Mouse (Mus musculus): ENCODE data around the gene Nfib. TPM values are rescaled to one million over a fixed set of nuclear protein-coding genes. Genes with fewer than 3 reads are reported as not detected.

Gene Nfib
- polyA plus RNA-seq, 1 experiment from 2014 or later: 52.1 TPM

- H3K27ac ChIP-seq (ENCODE audit: low read length): no peak overlapping the region
- H3K27me3 ChIP-seq (replicated peaks; ENCODE audit: insufficient read depth, low read length): no peaks in the 10 kb centered on the region
- H3K4me1 ChIP-seq (ENCODE audit: insufficient read depth, low read depth, low read length): peaks cover 18% of the 10 kb centered on the region; the same call in 1 of the 2 replicates
- no peaks in the 10 kb centered on the region for H3K36me3 ChIP-seq (ENCODE audit: insufficient read depth, low read length)
- no peak for DNase-seq (ENCODE audit: low spot score)
- TF ChIP-seq EP300 (IDR thresholded peaks at IDR 0.05) (no peak), CTCF (IDR thresholded peaks at IDR 0.05) (no peak)
- H3K9me3 ChIP-seq (ENCODE audit: low read length): no peaks in the 10 kb centered on the region
- no peak overlapping the region for H3K4me2 ChIP-seq (replicated peaks; ENCODE audit: low read depth, low read length)
- H3K9ac ChIP-seq (replicated peaks; ENCODE audit: low read depth): no peak overlapping the region
- no peak overlapping the region for H3K4me3 ChIP-seq (ENCODE audit: low read depth, low read length)
- ATAC-seq: no peak
- 66% methylated on average over 6 of the region's 6 CpGs for WGBS
Measured at GRCm38 (mm10) chr4:82495605-82496004, 209.9 kb downstream of the Nfib start.

- ATAC-seq (no peak), DNase-seq (ENCODE audit: low spot score) (no peak)
- WGBS: 84% methylated on average over 10 of the region's 10 CpGs
- H3K4me1 ChIP-seq (ENCODE audit: insufficient read depth, low read depth, low read length): peaks cover 17% of the 10 kb centered on the region; the same call in 1 of the 2 replicates
- no peaks in the 10 kb centered on the region for H3K36me3 ChIP-seq (ENCODE audit: insufficient read depth, low read length)
- H3K4me2 ChIP-seq (replicated peaks; ENCODE audit: low read depth, low read length): no peak overlapping the region
- no peak overlapping the region for H3K9ac ChIP-seq (replicated peaks; ENCODE audit: low read depth)
- no peaks in the 10 kb centered on the region for H3K9me3 ChIP-seq (ENCODE audit: low read length)
- no peaks in the 10 kb centered on the region for H3K27me3 ChIP-seq (replicated peaks; ENCODE audit: insufficient read depth, low read length)
- no peak overlapping the region for H3K4me3 ChIP-seq (ENCODE audit: low read depth, low read length)
- no peak for TF ChIP-seq CTCF (IDR thresholded peaks at IDR 0.05)
- no peak for TF ChIP-seq EP300 (IDR thresholded peaks at IDR 0.05)
- no peak overlapping the region for H3K27ac ChIP-seq (ENCODE audit: low read length)
Measured at GRCm38 (mm10) chr4:82494829-82495228, 210.7 kb downstream of the Nfib start.

GRCm38 (mm10) chr4:82494424-82494823 is 211.1 kb downstream of the Nfib start:
- Histone ChIP-seq H3K27me3 (replicated peaks; ENCODE audit: insufficient read depth, low read length) (no peaks in the 10 kb centered on the region), H3K4me2 (replicated peaks; ENCODE audit: low read depth, low read length) (no peak overlapping the region), H3K27ac (ENCODE audit: low read length) (no peak overlapping the region), H3K9me3 (ENCODE audit: low read length) (no peaks in the 10 kb centered on the region), H3K36me3 (ENCODE audit: insufficient read depth, low read length) (no peaks in the 10 kb centered on the region), H3K9ac (replicated peaks; ENCODE audit: low read depth) (no peak overlapping the region), H3K4me3 (ENCODE audit: low read depth, low read length) (no peak overlapping the region), H3K4me1 (ENCODE audit: insufficient read depth, low read depth, low read length) (peaks cover 18% of the 10 kb centered on the region; the same call in 1 of the 2 replicates)
- ATAC-seq (no peak), DNase-seq (ENCODE audit: low spot score) (no peak)
- no peak for TF ChIP-seq CTCF (IDR thresholded peaks at IDR 0.05)
- TF ChIP-seq EP300 (IDR thresholded peaks at IDR 0.05): no peak
- WGBS: 67% methylated on average over 3 of the region's 3 CpGs

GRCm38 (mm10) chr4:82493865-82494264 is 211.7 kb downstream of the Nfib start:
- Histone ChIP-seq H3K27ac (ENCODE audit: low read length) (no peak overlapping the region), H3K36me3 (ENCODE audit: insufficient read depth, low read length) (no peaks in the 10 kb centered on the region), H3K4me1 (ENCODE audit: insufficient read depth, low read depth, low read length) (peaks cover 15% of the 10 kb centered on the region; the same call in 1 of the 2 replicates), H3K27me3 (replicated peaks; ENCODE audit: insufficient read depth, low read length) (no peaks in the 10 kb centered on the region), H3K9ac (replicated peaks; ENCODE audit: low read depth) (no peak overlapping the region), H3K4me3 (ENCODE audit: low read depth, low read length) (no peak overlapping the region), H3K9me3 (ENCODE audit: low read length) (no peaks in the 10 kb centered on the region), H3K4me2 (replicated peaks; ENCODE audit: low read depth, low read length) (no peak overlapping the region)
- WGBS: 55% methylated on average over 1 of the region's 1 CpGs
- TF ChIP-seq EP300 (IDR thresholded peaks at IDR 0.05) (no peak), CTCF (IDR thresholded peaks at IDR 0.05) (no peak)
- ATAC-seq (no peak), DNase-seq (ENCODE audit: low spot score) (no peak)

DNA sequence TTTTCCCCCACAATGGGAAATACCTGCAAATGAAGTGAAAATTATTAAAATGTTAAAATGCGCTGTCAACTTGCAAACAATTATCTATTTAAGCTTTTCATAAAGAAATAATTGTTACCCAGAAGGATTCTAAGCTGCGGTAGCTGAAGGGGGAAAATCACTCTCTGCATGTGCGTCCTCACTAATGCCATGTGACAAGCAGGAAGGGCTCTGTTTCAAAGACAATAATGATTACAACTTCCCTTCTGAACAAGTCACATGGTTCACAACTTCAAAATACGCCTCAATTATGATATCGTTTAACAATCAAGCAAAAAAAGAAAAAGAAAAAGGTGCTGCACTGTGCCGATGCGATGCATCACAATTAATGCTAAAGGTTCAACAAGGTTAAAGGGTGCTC is 212.2 kb downstream of the Nfib start:
- Histone ChIP-seq H3K4me3 (ENCODE audit: low read depth, low read length) (no peak overlapping the region), H3K27me3 (replicated peaks; ENCODE audit: insufficient read depth, low read length) (no peaks in the 10 kb centered on the region), H3K9ac (replicated peaks; ENCODE audit: low read depth) (no peak overlapping the region), H3K4me2 (replicated peaks; ENCODE audit: low read depth, low read length) (no peak overlapping the region), H3K4me1 (ENCODE audit: insufficient read depth, low read depth, low read length) (peaks cover 15% of the 10 kb centered on the region; the same call in 1 of the 2 replicates), H3K36me3 (ENCODE audit: insufficient read depth, low read length) (no peaks in the 10 kb centered on the region), H3K9me3 (ENCODE audit: low read length) (no peaks in the 10 kb centered on the region), H3K27ac (ENCODE audit: low read length) (no peak overlapping the region)
- whole genome bisulfite sequencing: 54% methylated on average over 7 of the region's 7 CpGs
- ATAC-seq (no peak), DNase-seq (ENCODE audit: low spot score) (no peak)
- no peak for TF ChIP-seq EP300 (IDR thresholded peaks at IDR 0.05)
- TF ChIP-seq CTCF (IDR thresholded peaks at IDR 0.05): no peak

GRCm38 (mm10) chr4:82492737-82493136 is 212.8 kb downstream of the Nfib start:
- ATAC-seq (no peak), DNase-seq (ENCODE audit: low spot score) (no peak)
- Histone ChIP-seq H3K9ac (replicated peaks; ENCODE audit: low read depth) (no peak overlapping the region), H3K4me1 (ENCODE audit: insufficient read depth, low read depth, low read length) (peaks cover 15% of the 10 kb centered on the region; the same call in 1 of the 2 replicates), H3K4me2 (replicated peaks; ENCODE audit: low read depth, low read length) (no peak overlapping the region), H3K27me3 (replicated peaks; ENCODE audit: insufficient read depth, low read length) (no peaks in the 10 kb centered on the region), H3K36me3 (ENCODE audit: insufficient read depth, low read length) (no peaks in the 10 kb centered on the region), H3K9me3 (ENCODE audit: low read length) (no peaks in the 10 kb centered on the region), H3K27ac (ENCODE audit: low read length) (no peak overlapping the region), H3K4me3 (ENCODE audit: low read depth, low read length) (no peak overlapping the region)
- 51% methylated on average over 2 of the region's 2 CpGs for WGBS
- TF ChIP-seq EP300 (IDR thresholded peaks at IDR 0.05) (no peak), CTCF (IDR thresholded peaks at IDR 0.05) (no peak)

DNA sequence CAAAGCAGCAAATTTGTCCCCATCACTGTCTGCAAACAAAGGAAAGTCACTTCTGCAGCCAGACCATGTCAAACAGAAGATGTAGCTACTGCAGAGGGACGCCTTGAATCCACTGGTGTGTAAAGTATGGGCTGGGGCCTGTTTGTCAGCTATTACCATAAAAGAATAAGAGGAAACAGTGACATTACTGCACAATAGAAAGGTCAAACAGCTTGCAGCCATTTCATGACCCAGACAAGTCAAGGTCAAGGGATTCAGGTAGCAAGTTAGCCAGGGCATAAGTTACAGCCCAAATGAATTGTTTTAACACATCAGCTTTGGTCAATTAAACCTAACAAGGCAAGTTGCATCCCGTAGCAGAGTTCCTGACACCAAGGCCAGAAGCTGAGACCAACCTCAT is 215.6 kb downstream of the Nfib start:
- H3K4me3 ChIP-seq (ENCODE audit: low read depth, low read length): no peak overlapping the region
- DNase-seq (ENCODE audit: low spot score) (no peak), ATAC-seq (no peak)
- TF ChIP-seq CTCF (IDR thresholded peaks at IDR 0.05) (no peak), EP300 (IDR thresholded peaks at IDR 0.05) (no peak)
- no peak overlapping the region for H3K9ac ChIP-seq (replicated peaks; ENCODE audit: low read depth)
- H3K27me3 ChIP-seq (replicated peaks; ENCODE audit: insufficient read depth, low read length): no peaks in the 10 kb centered on the region
- no peaks in the 10 kb centered on the region for H3K36me3 ChIP-seq (ENCODE audit: insufficient read depth, low read length)
- 0 out of 2 replicates have a peak overlapping the region, but pooled peaks have one; percentile 11 for H3K4me2 ChIP-seq (replicated peaks; ENCODE audit: low read depth, low read length)
- H3K4me1 ChIP-seq (ENCODE audit: insufficient read depth, low read depth, low read length): peaks cover 21% of the 10 kb centered on the region; the same call in 1 of the 2 replicates
- WGBS: 50% methylated on average over 2 of the region's 2 CpGs
- no peak overlapping the region for H3K27ac ChIP-seq (ENCODE audit: low read length)
- H3K9me3 ChIP-seq (ENCODE audit: low read length): no peaks in the 10 kb centered on the region

Data from lung, postnatal 0 days (tissue).